Mouse (Mus musculus) hindbrain, embryonic 13.5 days (tissue): Measurements from ENCODE around the gene Eapp. TPM values are rescaled to one million over a fixed set of nuclear protein-coding genes. Genes with fewer than 3 reads are reported as not detected.
"Not testable (repeated sequence)": the region's sequence is repeated elsewhere in the genome, so short reads cannot be mapped to it uniquely, and the experiment has no call there.

Experiments
- ATAC-seq: fragments of 200-750 bp; cut with Nextera tagmentation; 2 replicates; pipeline ENCODE4 v1.8.0; 2017; ENCODE audit warnings: moderate TSS enrichment; ENCODE audit not compliant: low FRiP score
- H3K27ac ChIP-seq: fragments of 300-500 bp; sonication (generic); 2 replicates; pipeline ENCODE4 v1.5.1; 2015; ENCODE audit warnings: inconsistent platforms, mild to moderate bottlenecking, moderate library complexity
- H3K27me3 ChIP-seq: fragments of 300-500 bp; sonication (generic); 2 replicates; pipeline ENCODE4 v1.6.1; 2015; ENCODE audit warnings: mild to moderate bottlenecking, inconsistent platforms
- H3K36me3 ChIP-seq: fragments of 300-500 bp; sonication (generic); 2 replicates; pipeline ENCODE4 v1.6.1; 2015; ENCODE audit warnings: mild to moderate bottlenecking, inconsistent platforms
- H3K4me1 ChIP-seq: fragments of 300-500 bp; sonication (generic); replicated peaks from 2 replicates; pipeline ENCODE4 v1.6.1; 2015; ENCODE audit warnings: inconsistent platforms
- H3K4me2 ChIP-seq: fragments of 300-500 bp; sonication (generic); 2 replicates; pipeline ENCODE4 v1.6.1; 2015; ENCODE audit warnings: inconsistent platforms, mild to moderate bottlenecking, moderate library complexity
- H3K4me3 ChIP-seq: fragments of 300-500 bp; sonication (generic); 2 replicates; pipeline ENCODE4 v1.5.1; 2015; ENCODE audit warnings: mild to moderate bottlenecking, inconsistent platforms
- H3K9ac ChIP-seq: fragments of 300-500 bp; sonication (generic); 2 replicates; pipeline ENCODE4 v1.6.1; 2015; ENCODE audit warnings: mild to moderate bottlenecking, inconsistent platforms
- H3K9me3 ChIP-seq: fragments of 300-500 bp; sonication (generic); 2 replicates; pipeline ENCODE4 v1.6.1; 2016; ENCODE audit warnings: inconsistent platforms
- whole genome bisulfite sequencing: fragments of 180-500 bp; shearing (Covaris S2); methylation state at CpG from one replicate; pipeline ENCODE4 v1.1.7; 2015; 5-methylcytosine and 5-hydroxymethylcytosine counted together
- polyA plus RNA-seq: library from polyadenylated mRNA; unstranded; fragments of >200 nt; fragmentation: Nextera tagmentation; extraction: Ambion mirVana; gene quantifications from 2 replicates; pipeline ENCODE4 v1.2.1, GENCODE M21; 2015

Eapp gene
- polyA plus RNA-seq, 1 experiment from 2014 or later = 97.2 TPM

- 84% methylated on average over 6 of the region's 6 CpGs for WGBS
- no peak for ATAC-seq
These were observed 30.2 kb downstream of the Eapp start for GRCm38 (mm10) chr12:54665526-54665925.

GRCm38 (mm10) chr12:54661470-54661869 lies 34.2 kb downstream of the Eapp start:
- H3K4me1 ChIP-seq, H3K27ac ChIP-seq, H3K36me3 ChIP-seq, ATAC-seq, H3K9me3 ChIP-seq, H3K27me3 ChIP-seq, H3K4me3 ChIP-seq, H3K4me2 ChIP-seq, H3K9ac ChIP-seq: not testable (repeated sequence)
- WGBS = 83% methylated on average over 5 of the region's 5 CpGs

More at GRCm38 (mm10) chr12:54665526-54665925, 30.2 kb downstream of the Eapp start:
- Histone ChIP-seq H3K4me3 (no peak overlapping the region), H3K27ac (no peak overlapping the region), H3K27me3 (no peaks in the 10 kb centered on the region), H3K4me1 (no peaks in the 10 kb centered on the region), H3K9me3 (no peaks in the 10 kb centered on the region), H3K9ac (no peak overlapping the region), H3K36me3 (peaks cover 13% of the 10 kb centered on the region), H3K4me2 (no peak overlapping the region)

- Histone ChIP-seq H3K4me3 (no peak overlapping the region), H3K4me2 (no peak overlapping the region), H3K4me1 (peaks cover 12% of the 10 kb centered on the region), H3K36me3 (no peaks in the 10 kb centered on the region), H3K27ac (no peak overlapping the region), H3K9me3 (no peaks in the 10 kb centered on the region), H3K27me3 (0 out of 2 replicates have a peak, but pooled peaks cover 2% of the 10 kb centered on the region), H3K9ac (no peak overlapping the region)
- ATAC-seq = no peak
- WGBS = 88% methylated on average over 3 of the region's 3 CpGs
These were observed 35.8 kb downstream of the Eapp start for GRCm38 (mm10) chr12:54659901-54660300.

- Histone ChIP-seq H3K27me3 (0 out of 2 replicates have a peak, but pooled peaks cover 2% of the 10 kb centered on the region), H3K4me3 (no peak overlapping the region), H3K9me3 (no peaks in the 10 kb centered on the region), H3K4me2 (no peak overlapping the region), H3K4me1 (peaks cover 24% of the 10 kb centered on the region), H3K9ac (no peak overlapping the region), H3K36me3 (no peaks in the 10 kb centered on the region), H3K27ac (no peak overlapping the region)
- ATAC-seq = no peak
- WGBS = 78% methylated on average over 7 of the region's 7 CpGs
These were observed 37.1 kb downstream of the Eapp start for GRCm38 (mm10) chr12:54658425-54659092.

- Histone ChIP-seq H3K4me3 (no peak overlapping the region), H3K27me3 (0 out of 2 replicates have a peak, but pooled peaks cover 2% of the 10 kb centered on the region), H3K4me2 (no peak overlapping the region), H3K9me3 (no peaks in the 10 kb centered on the region), H3K4me1 (peaks cover 24% of the 10 kb centered on the region), H3K36me3 (no peaks in the 10 kb centered on the region), H3K27ac (no peak overlapping the region), H3K9ac (no peak overlapping the region)
- 95% methylated on average over 5 of the region's 5 CpGs for WGBS
- ATAC-seq = no peak
These were observed 37.7 kb downstream of the Eapp start for GRCm38 (mm10) chr12:54657951-54658350.

GRCm38 (mm10) chr12:54657226-54657625 lies 38.5 kb downstream of the Eapp start:
- peak overlapping the region; percentile 80 for H3K9ac ChIP-seq
- H3K4me2 ChIP-seq = peak overlapping the region; percentile 65
- no peaks in the 10 kb centered on the region for H3K9me3 ChIP-seq
- no peak for ATAC-seq
- no peaks in the 10 kb centered on the region for H3K36me3 ChIP-seq
- 0 out of 2 replicates have a peak, but pooled peaks cover 2% of the 10 kb centered on the region for H3K27me3 ChIP-seq
- 67% methylated on average over 2 of the region's 2 CpGs for WGBS
- peak overlapping the region; percentile 58; the same call in 1 of the 2 replicates for H3K4me3 ChIP-seq
- peaks cover 30% of the 10 kb centered on the region for H3K4me1 ChIP-seq
- H3K27ac ChIP-seq = peak overlapping the region; percentile 86; the same call in 1 of the 2 replicates

GRCm38 (mm10) chr12:54656396-54657171 lies 39.1 kb downstream of the Eapp start, which contains the start of gene Sptssa:
TSS of gene Sptssa (minus strand) at chr12:54656573.
- Histone ChIP-seq H3K9me3 (no peaks in the 10 kb centered on the region), H3K4me1 (peaks cover 35% of the 10 kb centered on the region), H3K4me3 (peak within 1 kb of the TSS; percentile 58), H3K4me2 (peak within 1 kb of the TSS; percentile 65), H3K36me3 (no peaks in the 10 kb centered on the region), H3K27me3 (0 out of 2 replicates have a peak, but pooled peaks cover 2% of the 10 kb centered on the region), H3K27ac (peak within 1 kb of the TSS; percentile 86), H3K9ac (peak within 1 kb of the TSS; percentile 80)
- 9% methylated on average over 53 of the region's 53 CpGs for WGBS
- peak; percentile 99 for ATAC-seq

GRCm38 (mm10) chr12:54656039-54656395 lies 39.7 kb downstream of the Eapp start:
- H3K4me2 ChIP-seq = peak overlapping the region; percentile 65
- no peaks in the 10 kb centered on the region for H3K36me3 ChIP-seq
- WGBS = 0% methylated on average over 22 of the region's 22 CpGs
- peaks cover 38% of the 10 kb centered on the region for H3K4me1 ChIP-seq
- 0 out of 2 replicates have a peak, but pooled peaks cover 2% of the 10 kb centered on the region for H3K27me3 ChIP-seq
- H3K9me3 ChIP-seq = no peaks in the 10 kb centered on the region
- H3K9ac ChIP-seq = peak overlapping the region; percentile 80
- peak overlapping the region; percentile 86 for H3K27ac ChIP-seq
- no peak; the same call in 1 of the 2 replicates for ATAC-seq
- peak overlapping the region; percentile 58 for H3K4me3 ChIP-seq

GRCm38 (mm10) chr12:54655292-54656038 lies 40.2 kb downstream of the Eapp start:
- H3K27me3 ChIP-seq = 0 out of 2 replicates have a peak, but pooled peaks cover 2% of the 10 kb centered on the region
- 27% methylated on average over 16 of the region's 16 CpGs for WGBS
- no peaks in the 10 kb centered on the region for H3K9me3 ChIP-seq
- peak overlapping the region; percentile 80 for H3K9ac ChIP-seq
- peaks cover under 1% of the 10 kb centered on the region; the same call in 1 of the 2 replicates for H3K36me3 ChIP-seq
- ATAC-seq = no peak
- peaks cover 40% of the 10 kb centered on the region for H3K4me1 ChIP-seq
- H3K27ac ChIP-seq = peak overlapping the region; percentile 86
- H3K4me2 ChIP-seq = peak overlapping the region; percentile 65
- H3K4me3 ChIP-seq = peak overlapping the region; percentile 58

- WGBS = 95% methylated on average over 1 of the region's 1 CpGs
- Histone ChIP-seq H3K4me3 (peak overlapping the region; percentile 58), H3K27me3 (0 out of 2 replicates have a peak, but pooled peaks cover 2% of the 10 kb centered on the region), H3K27ac (no peak overlapping the region), H3K9ac (peak overlapping the region; percentile 40; the same call in 1 of the 2 replicates), H3K36me3 (peaks cover 7% of the 10 kb centered on the region), H3K4me1 (peaks cover 41% of the 10 kb centered on the region), H3K9me3 (no peaks in the 10 kb centered on the region), H3K4me2 (peak overlapping the region; percentile 65)
- no peak for ATAC-seq
These were observed 41.0 kb downstream of the Eapp start for GRCm38 (mm10) chr12:54654741-54655140.

GRCm38 (mm10) chr12:54654141-54654540 lies 41.6 kb downstream of the Eapp start:
- 0 out of 2 replicates have a peak, but pooled peaks cover 2% of the 10 kb centered on the region for H3K27me3 ChIP-seq
- H3K4me1 ChIP-seq = peaks cover 41% of the 10 kb centered on the region
- ATAC-seq = no peak
- H3K4me2 ChIP-seq = peak overlapping the region; percentile 65
- 0 out of 2 replicates have a peak overlapping the region, but pooled peaks have one; percentile 58 for H3K4me3 ChIP-seq
- H3K9ac ChIP-seq = no peak overlapping the region
- no peaks in the 10 kb centered on the region for H3K9me3 ChIP-seq
- WGBS = 91% methylated on average over 4 of the region's 4 CpGs
- no peak overlapping the region for H3K27ac ChIP-seq
- H3K36me3 ChIP-seq = peaks cover 7% of the 10 kb centered on the region
